Mouse (Mus musculus): ENCODE measurements at regions not wholly inside any gene's neighbourhood (a gene's known extent, or its start where the extent isn't known, plus 50 kb on each side); places are given as distances from the start of the nearest gene placed in this dataset.

DNA sequence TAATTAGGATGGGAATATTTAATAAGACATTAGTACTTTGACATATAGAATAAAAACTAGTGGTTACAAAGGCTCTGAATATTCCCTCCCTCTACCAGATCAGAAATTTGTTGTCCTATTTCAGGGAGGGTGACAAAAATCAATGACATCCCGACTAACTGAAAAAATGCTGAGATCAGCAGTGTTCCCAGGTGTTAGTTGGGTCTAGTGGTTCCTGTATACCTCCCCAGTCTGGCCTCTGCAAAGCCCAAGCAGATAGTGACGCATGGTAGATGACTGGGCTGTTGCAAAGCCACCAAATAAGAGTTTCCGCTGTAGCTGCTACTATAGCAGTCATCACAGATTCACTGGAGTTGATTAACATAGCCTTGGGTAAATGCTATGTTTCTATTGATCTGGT lies 59.9 kb upstream of the Gm4791 start:
- no peak for DNase-seq (ENCODE audit: low spot score in 2 of 2)

GRCm38 (mm10) chr9:46925641-46926040 lies 72.9 kb upstream of the Gm4791 start:
- DNase-seq (ENCODE audit: low spot score in 2 of 2), result peak; percentile 18 to 25

DNA sequence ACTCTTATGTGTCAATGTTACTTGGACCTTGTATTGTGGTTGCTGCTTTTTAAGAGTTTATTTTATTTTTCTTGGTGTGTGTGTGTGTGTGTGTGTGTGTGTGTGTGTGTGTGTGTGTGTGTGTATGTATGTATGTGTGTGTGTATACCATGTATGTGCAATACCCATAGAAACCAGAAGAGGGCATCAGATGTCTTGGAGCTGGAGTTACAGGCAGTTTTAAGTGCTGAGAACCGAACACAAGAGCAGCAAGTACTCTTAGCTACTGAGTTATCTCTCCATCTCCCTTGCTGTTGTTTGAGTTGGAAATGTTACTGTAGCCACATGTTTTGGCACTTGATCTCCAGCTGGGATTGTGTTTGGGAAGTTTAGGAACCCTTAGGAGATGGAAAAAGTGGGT lies 78.5 kb upstream of the Gm4791 start:
- no peak for DNase-seq (ENCODE audit: low spot score in 2 of 2)

GRCm38 (mm10) chr9:46913238-46913637 lies 85.3 kb upstream of the Gm4791 start:
- peak; percentile 55 for DNase-seq (ENCODE audit: low spot score in 2 of 2)

DNA sequence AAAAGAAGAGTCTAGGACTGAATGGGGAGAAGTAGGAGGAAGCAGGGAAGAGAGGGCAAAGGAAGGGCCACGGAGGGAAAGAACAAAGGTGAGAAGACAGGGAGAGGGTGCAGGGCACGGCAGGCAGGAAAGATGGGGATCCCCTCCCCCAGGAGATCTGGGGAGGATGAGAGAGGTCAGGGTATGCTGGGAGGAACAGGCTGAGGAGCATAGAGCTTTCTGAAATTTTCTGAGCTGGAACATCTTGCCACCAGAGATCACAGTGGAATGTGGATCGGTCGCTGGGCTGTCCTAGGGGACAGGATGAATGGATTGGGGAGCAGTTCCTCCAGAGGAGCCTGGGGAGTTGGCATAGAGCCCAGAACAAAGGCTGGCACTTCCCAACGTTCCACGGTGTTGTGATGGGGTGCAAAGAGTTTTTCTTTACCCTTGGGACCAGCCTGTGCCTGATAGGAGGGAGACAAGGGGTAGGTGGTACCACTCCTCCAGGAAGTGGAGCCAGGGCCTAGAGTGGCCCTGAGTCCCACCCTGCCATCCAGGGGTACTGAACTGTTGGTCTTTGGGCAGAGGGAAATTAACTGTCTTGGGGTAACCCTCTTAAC lies 89.0 kb upstream of the Gm4791 start:
- peak in 1 of 2 experiments; percentile 25 for DNase-seq (ENCODE audit: low spot score in 2 of 2)

- no peak for DNase-seq (ENCODE audit: low spot score in 2 of 2)
Observed at GRCm38 (mm10) chr9:46905081-46905480, 93.5 kb upstream of the Gm4791 start.

DNA sequence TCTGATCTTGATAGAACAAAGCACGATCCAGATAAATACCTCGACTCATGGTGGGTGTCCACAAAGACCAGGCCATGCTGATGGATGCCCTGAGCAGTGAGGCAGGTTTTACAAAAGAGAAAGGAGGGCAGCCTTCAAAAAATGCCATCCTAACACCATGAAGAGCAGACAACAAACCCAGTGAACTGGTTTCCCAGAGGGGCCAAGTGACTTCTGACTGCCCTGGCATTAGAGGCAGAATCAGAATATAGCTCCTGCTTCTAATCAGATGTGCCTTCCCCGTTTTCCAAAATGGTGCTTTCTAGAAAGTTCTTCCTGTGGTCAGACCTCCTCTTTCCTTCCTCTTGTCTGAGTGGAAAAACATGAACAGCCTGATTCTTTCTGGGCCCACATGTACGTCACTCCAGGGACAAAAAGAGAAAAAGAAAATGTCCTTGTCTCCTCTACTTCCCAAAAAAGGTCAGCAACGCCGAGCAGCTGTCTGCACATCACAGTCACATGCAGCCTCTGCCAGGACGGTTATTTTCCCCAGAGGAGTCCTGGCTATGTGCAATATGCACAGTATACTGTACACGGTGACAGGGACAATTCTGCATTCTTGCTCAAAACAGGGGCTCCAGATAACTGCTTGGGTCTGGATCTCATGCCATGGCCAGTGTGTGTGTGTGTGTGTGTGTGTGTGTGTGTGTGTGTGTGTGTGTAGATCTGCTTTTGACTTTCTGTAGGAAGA lies 94.9 kb upstream of the Gm4791 start:
- no peak for DNase-seq (ENCODE audit: low spot score in 2 of 2)

DNA sequence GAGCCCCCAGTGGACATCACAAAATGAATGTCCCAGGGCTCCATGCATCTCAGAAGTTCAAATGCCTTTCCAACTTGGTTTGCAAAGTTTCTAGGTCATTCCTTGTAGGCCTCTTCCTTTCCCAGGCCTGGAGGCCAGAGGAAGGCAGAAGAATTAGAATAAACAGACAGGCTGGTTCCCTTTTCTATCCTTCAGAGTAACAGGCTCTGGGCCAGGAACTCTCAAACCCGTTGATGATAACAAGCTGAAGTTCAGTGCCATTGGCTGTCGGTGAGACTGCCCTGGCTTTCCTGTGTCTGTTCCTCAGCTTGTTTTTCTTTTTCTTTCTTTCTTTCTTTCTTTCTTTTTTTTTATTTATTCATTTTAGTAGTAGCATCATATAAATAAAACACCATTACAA lies 99.3 kb upstream of the Gm4791 start:
- DNase-seq (ENCODE audit: low spot score in 2 of 2), result no peak

DNA sequence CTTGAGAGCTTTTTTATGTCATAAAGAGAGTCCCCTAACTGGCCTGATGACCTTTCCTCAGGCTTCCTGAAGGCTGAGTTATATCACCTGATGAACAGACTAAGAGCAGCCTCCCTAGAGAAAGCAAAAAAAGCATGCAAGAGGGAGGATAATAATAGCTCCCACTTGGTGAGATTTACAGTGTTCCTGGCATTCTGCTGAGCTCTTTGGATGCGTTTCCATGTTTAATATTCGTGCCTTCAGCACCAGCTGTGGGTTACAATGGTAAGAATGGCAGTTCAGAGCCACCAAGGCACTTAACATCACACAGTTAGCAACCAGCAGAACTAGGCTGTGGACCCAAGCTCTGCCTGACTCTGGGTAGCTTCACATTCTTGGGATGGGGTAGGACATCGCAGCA lies 100.4 kb upstream of the Gm4791 start:
- DNase-seq (ENCODE audit: low spot score in 2 of 2), result peak in 1 of 2 experiments; percentile 14

DNA sequence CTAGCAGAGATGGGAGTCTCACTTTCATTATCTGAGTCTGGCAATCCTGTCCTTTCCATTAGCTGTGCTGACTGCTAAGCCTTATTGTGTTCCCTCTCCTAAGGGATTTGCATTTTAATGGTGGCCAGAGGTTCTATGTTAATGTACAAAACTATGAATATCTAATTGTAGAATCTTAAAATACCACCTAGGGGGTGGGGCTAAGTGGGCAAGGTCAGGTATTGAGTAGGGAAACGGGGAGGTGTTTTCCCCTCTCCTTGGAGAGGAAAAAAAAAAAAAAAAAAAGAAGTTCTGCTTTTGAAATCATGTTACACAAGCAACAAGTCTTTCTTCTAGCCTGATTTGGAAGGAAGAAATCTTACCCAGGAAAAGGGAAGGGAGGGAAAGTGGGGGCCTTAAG lies 106.7 kb upstream of the Gm4791 start:
- DNase-seq (ENCODE audit: low spot score in 2 of 2), result no peak

DNA sequence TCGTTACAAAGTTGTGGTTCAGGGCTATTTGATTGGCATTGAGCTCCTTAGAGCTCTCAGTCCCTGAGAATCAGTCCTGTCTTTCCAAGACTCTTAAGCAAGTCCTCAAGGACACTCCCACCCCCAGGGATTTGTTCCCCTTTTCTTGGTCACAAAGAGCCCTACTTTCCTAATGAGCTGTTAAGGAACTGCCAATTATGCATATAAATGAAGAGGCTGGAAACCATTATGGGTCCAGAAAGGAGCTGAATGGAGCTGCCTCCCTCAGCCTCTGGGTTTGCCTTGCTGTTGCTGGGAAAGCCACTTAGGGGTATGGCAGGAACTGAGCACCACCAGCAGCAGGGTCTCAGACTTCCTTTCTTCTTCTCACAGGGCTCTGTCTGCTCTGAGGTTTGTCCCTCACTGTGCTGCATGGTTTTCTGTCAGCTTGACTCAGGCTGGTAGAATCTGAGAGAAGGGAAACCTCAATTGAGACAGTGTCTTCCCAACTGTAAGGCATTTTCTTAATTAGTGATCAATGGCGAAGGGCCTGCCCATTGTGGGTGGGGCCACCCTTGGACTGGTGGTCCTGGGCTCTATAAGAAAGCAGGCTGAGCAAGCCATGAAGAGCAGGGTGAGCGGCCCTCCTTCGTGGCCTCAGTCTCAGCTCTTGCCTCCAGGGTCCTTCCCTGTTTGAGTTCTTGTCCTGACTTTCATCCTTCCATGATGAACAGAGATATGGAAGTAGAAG lies 108.4 kb upstream of the Gm4791 start:
- no peak for DNase-seq (ENCODE audit: low spot score in 2 of 2)

DNA sequence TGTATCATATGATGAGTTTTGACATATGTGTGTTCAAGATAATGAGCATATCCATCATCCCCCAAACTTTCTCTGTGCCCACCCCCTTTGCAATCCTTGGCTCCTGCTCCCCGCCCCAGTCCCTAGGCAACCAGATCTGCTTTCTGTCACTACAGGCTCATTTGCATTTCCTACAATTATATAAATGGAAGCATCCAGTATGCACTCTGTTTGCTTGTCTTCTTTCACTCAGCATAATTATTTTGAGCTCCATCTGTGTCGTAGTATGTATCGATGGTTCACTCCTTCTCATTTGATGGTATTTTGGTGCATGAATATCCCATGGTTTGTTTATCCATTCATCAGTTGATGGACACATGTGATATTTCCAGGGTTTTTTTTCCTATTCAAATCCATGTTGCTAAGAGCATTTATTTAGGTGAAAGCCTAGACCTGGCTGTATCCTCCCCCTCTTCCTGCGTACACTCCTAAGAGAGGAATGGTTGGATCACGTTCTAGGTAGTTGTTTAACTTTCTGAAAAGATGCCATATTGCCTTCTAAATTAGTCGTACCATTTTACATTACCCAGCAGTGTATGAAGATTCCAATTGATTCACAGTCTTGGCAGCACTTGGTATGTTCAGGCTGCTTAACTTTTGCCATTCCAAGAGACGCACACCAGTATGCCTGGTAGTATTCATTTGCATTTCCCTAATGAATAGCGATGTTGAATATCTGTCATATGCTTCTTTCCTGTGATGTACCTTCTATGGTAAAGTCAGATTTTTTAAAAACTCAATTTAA lies 127.1 kb upstream of the Gm4791 start:
- DNase-seq (ENCODE audit: low spot score in 2 of 2), result no peak

GRCm38 (mm10) chr9:46863934-46864333 lies 134.6 kb upstream of the Gm4791 start:
- DNase-seq (ENCODE audit: low spot score in 2 of 2), result no peak

- no peak for DNase-seq (ENCODE audit: low spot score in 2 of 2)
Observed at GRCm38 (mm10) chr9:46851753-46852152, 146.8 kb upstream of the Gm4791 start.

DNA sequence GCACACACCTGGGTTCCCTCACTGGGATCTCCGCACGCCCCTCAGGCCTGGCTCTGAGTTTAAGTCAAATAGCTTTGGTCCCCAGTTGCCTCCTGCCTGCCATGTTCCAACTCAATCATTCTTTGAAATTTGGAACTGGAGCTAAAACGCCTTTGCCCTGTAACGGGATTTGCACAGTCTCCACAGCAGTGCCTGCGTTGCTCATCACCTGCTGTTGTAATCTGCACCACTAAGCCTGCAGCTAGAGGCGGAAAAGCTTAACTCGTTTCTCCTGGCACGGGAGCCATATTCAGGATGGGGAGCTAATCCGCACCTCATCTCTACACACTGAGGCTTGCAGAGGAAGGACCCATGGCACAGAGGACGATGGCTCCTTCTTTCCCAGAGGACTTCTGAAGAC lies 147.2 kb upstream of the Gm4791 start:
- no peak for DNase-seq (ENCODE audit: low spot score in 2 of 2)

GRCm38 (mm10) chr9:46845276-46845675 lies 153.3 kb upstream of the Gm4791 start:
- DNase-seq (ENCODE audit: low spot score in 2 of 2), result peak in 1 of 2 experiments; percentile 6

DNA sequence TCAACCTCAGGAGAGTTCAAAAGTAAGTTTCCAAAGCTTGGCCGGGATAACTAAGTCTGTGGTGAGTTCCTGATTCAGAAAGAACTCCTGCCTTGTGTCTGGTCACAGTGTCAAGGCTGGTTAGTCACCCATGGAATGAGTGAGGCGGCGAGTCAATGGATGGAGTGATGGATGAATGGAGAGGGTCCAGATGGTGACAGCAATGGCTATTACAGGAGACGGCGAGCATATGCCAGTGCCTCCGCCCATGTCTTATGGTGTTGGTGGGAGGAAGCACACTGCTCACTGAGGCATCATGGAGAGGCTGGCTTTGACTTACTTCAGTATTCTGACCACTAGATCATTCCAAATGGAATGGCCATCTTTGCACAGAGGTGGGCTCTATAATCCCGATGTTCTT lies 154.8 kb upstream of the Gm4791 start:
- no peak for DNase-seq (ENCODE audit: low spot score in 2 of 2)

GRCm38 (mm10) chr9:46841571-46841970 lies 157.0 kb upstream of the Gm4791 start:
- no peak for DNase-seq (ENCODE audit: low spot score in 2 of 2)

- DNase-seq (ENCODE audit: low spot score in 2 of 2), result no peak
Observed at GRCm38 (mm10) chr9:46835261-46835660, 163.3 kb upstream of the Gm4791 start.

GRCm38 (mm10) chr9:46830746-46831560 lies 167.6 kb upstream of the Gm4791 start:
- DNase-seq (ENCODE audit: low spot score in 2 of 2), result no peak

GRCm38 (mm10) chr9:46830316-46830715 lies 168.2 kb upstream of the Gm4791 start:
- no peak for DNase-seq (ENCODE audit: low spot score in 2 of 2)
